16 mouse cellular contexts compared by ENCODE assay signal in genomic region chr4:70516289-70516688, GRCm38 (mm10).
"Had no signal": no experiment of that assay in that cellular context is flagged by ENCODE, and none has a peak within 500 bp of the region (broad histone marks: within the 10 kb centered on the region; RNA-seq: fewer than 3 reads in every experiment).

No protein-coding gene starts in this region.

- H3K27ac ChIP-seq: neural tube, embryonic 13.5 days; neural tube, embryonic 15.5 days; stomach, embryonic 15.5 days; stomach, postnatal 0 days had no signal

- H3K4me3 ChIP-seq: neural tube, embryonic 13.5 days; neural tube, embryonic 15.5 days; stomach, embryonic 15.5 days had no signal

- DNase-seq: retina, postnatal 1 day; right cerebral cortex, adult 18-20 months; right cerebral cortex, postnatal 14 days; right cerebral cortex, postnatal 25 days; right cerebral cortex, postnatal 4 days; spleen, adult 18-20 months; thymus, adult 18-20 months; thymus, adult 2 months; thymus, postnatal 14 days; thymus, postnatal 25 days; thymus, postnatal 36 days; thymus, postnatal 4 days had no signal
